Mouse (Mus musculus) liver, embryonic 14.5 days (tissue): ENCODE results near the gene Hectd2. TPM values are rescaled to one million over a fixed set of nuclear protein-coding genes. Genes with fewer than 3 reads are reported as not detected.

Source experiments
- ATAC-seq: fragments of 200-750 bp; cut with Nextera tagmentation; 2 replicates; pipeline ENCODE4 v1.8.0; 2017; ENCODE audit warnings: moderate number of reproducible peaks, mild to moderate bottlenecking, moderate library complexity; ENCODE audit not compliant: insufficient read depth
- DNase-seq, 3 experiments: peaks; one replicate each; pipeline ENCODE4 v3.0.0-alpha.2; 2012 to 2013; ENCODE audit warnings: low read depth in 3 of 3, low spot score in 3 of 3
- H3K27ac ChIP-seq: fragments of 300-500 bp; sonication (generic); 2 replicates; pipeline ENCODE4 v1.5.1; 2014; ENCODE audit warnings: moderate library complexity, mild to moderate bottlenecking, control low read depth, inconsistent platforms
- H3K27me3 ChIP-seq: fragments of 300-500 bp; sonication (generic); 2 replicates; pipeline ENCODE4 v1.6.1; 2014; ENCODE audit warnings: mild to moderate bottlenecking, low read length, moderate library complexity; ENCODE audit not compliant: control insufficient read depth, insufficient read depth
- H3K36me3 ChIP-seq: fragments of 300-500 bp; sonication (generic); replicated peaks from 2 replicates; pipeline ENCODE4 v1.6.1; 2014; ENCODE audit warnings: low read depth; ENCODE audit not compliant: control insufficient read depth, insufficient read depth
- H3K4me1 ChIP-seq, 2 experiments: fragments of 200-500 bp in 1 of 2; fragments of 300-500 bp in 1 of 2; sonication (generic) in 1 of 2; replicated peaks; 2 replicates each; pipeline ENCODE4 v1.6.1; 2012 to 2014; ENCODE audit warnings: antibody characterized with exemption in 1 of 2, inconsistent platforms in 1 of 2, low read length in 1 of 2; ENCODE audit not compliant: control insufficient read depth in 2 of 2, insufficient read depth in 2 of 2
- H3K4me2 ChIP-seq: fragments of 300-500 bp; sonication (generic); 2 replicates; pipeline ENCODE4 v1.6.1; 2014; ENCODE audit warnings: low read depth, mild to moderate bottlenecking, control low read depth, moderate library complexity
- H3K4me3 ChIP-seq, 2 experiments: fragments of 200-500 bp in 1 of 2; fragments of 300-500 bp in 1 of 2; sonication (generic) in 1 of 2; 2 replicates each; pipeline ENCODE4 v1.5.1; 2012 to 2014; ENCODE audit warnings: low read depth in 2 of 2, low read length in 2 of 2, mild to moderate bottlenecking in 2 of 2, control low read depth in 1 of 2, inconsistent platforms in 1 of 2, moderate library complexity in 1 of 2; ENCODE audit not compliant: insufficient read depth in 1 of 2
- H3K9ac ChIP-seq: fragments of 300-500 bp; sonication (generic); replicated peaks from 2 replicates; pipeline ENCODE4 v1.6.1; 2014; ENCODE audit warnings: mild to moderate bottlenecking, control low read depth, moderate library complexity
- H3K9me3 ChIP-seq: fragments of 300-500 bp; sonication (generic); 2 replicates; pipeline ENCODE4 v1.6.1; 2016; ENCODE audit warnings: low read length, mixed read lengths; ENCODE audit not compliant: control insufficient read depth
- CTCF ChIP-seq: IDR thresholded peaks from 2 replicates; pipeline ENCODE4 v1.5.1; 2016; ENCODE audit warnings: antibody characterized with exemption, low read depth, control low read depth
- EP300 ChIP-seq: IDR thresholded peaks from 2 replicates; pipeline ENCODE4 v1.6.1; 2016; ENCODE audit warnings: antibody characterized with exemption, low read depth
- WGBS: fragments of 180-500 bp; shearing (Covaris S2); extraction: QIAGEN DNeasy Blood & Tissue Kit; methylation state at CpG from one replicate; pipeline ENCODE4 v1.1.7; 2014; ENCODE audit not compliant: insufficient replicate concordance; 5-methylcytosine and 5-hydroxymethylcytosine counted together
- polyA plus RNA-seq, 2 experiments: library from polyadenylated mRNA; depleted of rRNA in 1 of 2; stranded (reverse) in 1 of 2; unstranded in 1 of 2; fragments of >200 nt; fragmentation: Nextera tagmentation in 1 of 2; extraction: Ambion mirVana in 1 of 2; gene quantifications; 2 replicates each; pipeline versions ENCODE4 v1.2.1 to v1.2.3; 2012 to 2014

Gene Hectd2
- polyA plus RNA-seq, 2 experiments: 0.36 to 0.39 TPM

GRCm38 (mm10) chr19:36535186-36535585 is 19.3 kb upstream of the Hectd2 start:
- DNase-seq (no peak), ATAC-seq (no peak)
- H3K36me3 ChIP-seq: no peaks in the 10 kb centered on the region
- H3K4me3 ChIP-seq: no peak overlapping the region
- H3K27ac ChIP-seq: no peak overlapping the region
- peaks cover 0 to 14% of the 10 kb centered on the region in 2 experiments; a peak in 2 of 4 replicates for H3K4me1 ChIP-seq
- H3K4me2 ChIP-seq: no peak overlapping the region
- no peaks in the 10 kb centered on the region for H3K9me3 ChIP-seq
- WGBS: 53% methylated on average over 2 of the region's 2 CpGs
- H3K9ac ChIP-seq: no peak overlapping the region
- no peak for TF ChIP-seq CTCF
- no peak for TF ChIP-seq EP300
- no peaks in the 10 kb centered on the region for H3K27me3 ChIP-seq

- peaks cover 0 to 15% of the 10 kb centered on the region in 2 experiments; a peak in 2 of 4 replicates for H3K4me1 ChIP-seq
- no peaks in the 10 kb centered on the region for H3K9me3 ChIP-seq
- TF ChIP-seq CTCF: no peak
- TF ChIP-seq EP300: no peak
- 42% methylated on average over 6 of the region's 6 CpGs for WGBS
- no peak overlapping the region for H3K27ac ChIP-seq
- H3K4me3 ChIP-seq: no peak overlapping the region
- no peaks in the 10 kb centered on the region for H3K27me3 ChIP-seq
- ATAC-seq (no peak), DNase-seq (no peak)
- H3K36me3 ChIP-seq: no peaks in the 10 kb centered on the region
- no peak overlapping the region for H3K9ac ChIP-seq
- H3K4me2 ChIP-seq: no peak overlapping the region
These were observed 18.6 kb upstream of the Hectd2 start for GRCm38 (mm10) chr19:36535878-36536277.

GRCm38 (mm10) chr19:36536929-36537328 is 17.5 kb upstream of the Hectd2 start:
- TF ChIP-seq EP300: no peak
- Histone ChIP-seq H3K36me3 (no peaks in the 10 kb centered on the region), H3K27ac (no peak overlapping the region), H3K4me3 (no peak overlapping the region), H3K9ac (no peak overlapping the region), H3K9me3 (no peaks in the 10 kb centered on the region), H3K27me3 (no peaks in the 10 kb centered on the region), H3K4me2 (no peak overlapping the region), H3K4me1 (peaks cover 0 to 15% of the 10 kb centered on the region in 2 experiments; a peak in 2 of 4 replicates)
- DNase-seq (no peak), ATAC-seq (no peak)
- 79% methylated on average over 11 of the region's 11 CpGs for WGBS

- H3K9ac ChIP-seq: no peak overlapping the region
- 5% methylated on average over 4 of the region's 4 CpGs for WGBS
- TF ChIP-seq CTCF: peak; percentile 75
- TF ChIP-seq EP300: no peak
- H3K27ac ChIP-seq: no peak overlapping the region
- no peaks in the 10 kb centered on the region for H3K27me3 ChIP-seq
- H3K4me3 ChIP-seq: no peak overlapping the region
- DNase-seq (no peak), ATAC-seq (no peak)
- H3K9me3 ChIP-seq: no peaks in the 10 kb centered on the region
- H3K36me3 ChIP-seq: no peaks in the 10 kb centered on the region
- peaks cover 0 to 15% of the 10 kb centered on the region in 2 experiments; a peak in 2 of 4 replicates for H3K4me1 ChIP-seq
- H3K4me2 ChIP-seq: no peak overlapping the region
These were observed 15.9 kb upstream of the Hectd2 start for GRCm38 (mm10) chr19:36538528-36538927.

GRCm38 (mm10) chr19:36539311-36539710 is 15.1 kb upstream of the Hectd2 start:
- no peaks in the 10 kb centered on the region for H3K36me3 ChIP-seq
- WGBS: 74% methylated on average over 2 of the region's 2 CpGs
- no peak for TF ChIP-seq CTCF
- no peak for TF ChIP-seq EP300
- H3K27me3 ChIP-seq: no peaks in the 10 kb centered on the region
- no peak overlapping the region for H3K4me3 ChIP-seq
- no peak overlapping the region for H3K4me2 ChIP-seq
- ATAC-seq (no peak), DNase-seq (no peak)
- H3K9me3 ChIP-seq: no peaks in the 10 kb centered on the region
- no peak overlapping the region for H3K9ac ChIP-seq
- no peak overlapping the region for H3K27ac ChIP-seq
- peaks cover 0 to 10% of the 10 kb centered on the region in 2 experiments; a peak in 2 of 4 replicates for H3K4me1 ChIP-seq
